Mouse (Mus musculus) midbrain, postnatal 0 days (tissue): ENCODE data around the gene Abi1. TPM values are rescaled to one million over a fixed set of nuclear protein-coding genes. Genes with fewer than 3 reads are reported as not detected.

Source experiments
- ATAC-seq: fragments of 200-750 bp; cut with Nextera tagmentation; 2 replicates; pipeline ENCODE4 v1.8.0; 2017; ENCODE audit warnings: moderate number of reproducible peaks, mild to moderate bottlenecking, moderate TSS enrichment, moderate library complexity; ENCODE audit not compliant: low FRiP score
- DNase-seq: peaks from one replicate; pipeline ENCODE4 v3.0.0-alpha.2; 2015; ENCODE audit warnings: low spot score
- H3K27ac ChIP-seq: fragments of 300-500 bp; sonication (generic); 2 replicates; pipeline ENCODE4 v1.5.1; 2014; ENCODE audit warnings: low read depth, mild to moderate bottlenecking, low read length, mixed read lengths
- H3K27me3 ChIP-seq: fragments of 300-500 bp; sonication (generic); 2 replicates; pipeline ENCODE4 v1.6.1; 2014; ENCODE audit warnings: low read length, control low read depth, mixed read lengths; ENCODE audit not compliant: insufficient read depth
- H3K36me3 ChIP-seq: fragments of 300-500 bp; sonication (generic); 2 replicates; pipeline ENCODE4 v1.6.1; 2014; ENCODE audit warnings: low read length, control low read depth, mixed read lengths; ENCODE audit not compliant: insufficient read depth
- H3K4me1 ChIP-seq: fragments of 300-500 bp; sonication (generic); 2 replicates; pipeline ENCODE4 v1.6.1; 2014; ENCODE audit warnings: mild to moderate bottlenecking, control low read depth, antibody characterized with exemption, low read length, mixed read lengths; ENCODE audit not compliant: insufficient read depth
- H3K4me2 ChIP-seq: fragments of 300-500 bp; sonication (generic); 2 replicates; pipeline ENCODE4 v1.6.1; 2014; ENCODE audit warnings: low read depth, mild to moderate bottlenecking, low read length, mixed read lengths; ENCODE audit not compliant: poor library complexity, severe bottlenecking
- H3K4me3 ChIP-seq: fragments of 300-500 bp; sonication (generic); 2 replicates; pipeline ENCODE4 v1.5.1; 2014; ENCODE audit warnings: low read depth, mild to moderate bottlenecking, low read length, moderate library complexity
- H3K9ac ChIP-seq: fragments of 300-500 bp; sonication (generic); replicated peaks from 2 replicates; pipeline ENCODE4 v1.6.1; 2014; ENCODE audit warnings: mild to moderate bottlenecking, low read length, moderate library complexity, mixed read lengths; ENCODE audit not compliant: poor library complexity, severe bottlenecking
- H3K9me3 ChIP-seq: fragments of 300-500 bp; sonication (generic); 2 replicates; pipeline ENCODE4 v1.6.1; 2016; ENCODE audit warnings: low read length, control low read depth
- CTCF ChIP-seq: IDR thresholded peaks from 2 replicates; pipeline ENCODE4 v1.5.1; 2016; ENCODE audit warnings: antibody characterized with exemption, mild to moderate bottlenecking
- WGBS: fragments of 180-500 bp; shearing (Covaris S2); extraction: QIAGEN DNeasy Blood & Tissue Kit; methylation state at CpG from one replicate; pipeline ENCODE4 v1.1.7; 2014; 5-methylcytosine and 5-hydroxymethylcytosine counted together
- polyA plus RNA-seq: library from polyadenylated mRNA; unstranded; fragments of >200 nt; fragmentation: Nextera tagmentation; extraction: Ambion mirVana; gene quantifications from 2 replicates; pipeline ENCODE4 v1.2.1, GENCODE M21; 2015
- total RNA-seq: library from RNA; depleted of rRNA; stranded (reverse); fragments of >200 nt; gene quantifications from 2 replicates; pipeline ENCODE4 v1.2.3, GENCODE M21; 2014

Gene Abi1
- total and polyA plus RNA-seq, 2 experiments from 2014 or later = 68.6 to 206 TPM

GRCm38 (mm10) chr2:23023714-23024282 lies 16.2 kb downstream of the Abi1 start:
- Histone ChIP-seq H3K9me3 (no peaks in the 10 kb centered on the region), H3K36me3 (no peaks in the 10 kb centered on the region), H3K9ac (no peak overlapping the region), H3K27me3 (no peaks in the 10 kb centered on the region), H3K4me1 (no peaks in the 10 kb centered on the region), H3K4me2 (no peak overlapping the region), H3K4me3 (no peak overlapping the region), H3K27ac (no peak overlapping the region)
- TF ChIP-seq CTCF = no peak
- WGBS = 92% methylated on average over 4 of the region's 4 CpGs
- ATAC-seq (no peak), DNase-seq (no peak)

GRCm38 (mm10) chr2:23023023-23023422 lies 17.0 kb downstream of the Abi1 start:
- WGBS = 80% methylated on average over 3 of the region's 3 CpGs
- no peak for ATAC-seq

GRCm38 (mm10) chr2:23021721-23022120 lies 18.3 kb downstream of the Abi1 start:
- Histone ChIP-seq H3K36me3 (no peaks in the 10 kb centered on the region), H3K9ac (no peak overlapping the region), H3K27ac (no peak overlapping the region), H3K4me1 (no peaks in the 10 kb centered on the region), H3K9me3 (no peaks in the 10 kb centered on the region), H3K4me2 (no peak overlapping the region), H3K27me3 (no peaks in the 10 kb centered on the region), H3K4me3 (no peak overlapping the region)
- DNase-seq (no peak), ATAC-seq (no peak)
- TF ChIP-seq CTCF = no peak
- 44% methylated on average over 4 of the region's 4 CpGs for WGBS

More at GRCm38 (mm10) chr2:23023023-23023422, 17.0 kb downstream of the Abi1 start:
- Histone ChIP-seq H3K9me3 (no peaks in the 10 kb centered on the region), H3K36me3 (no peaks in the 10 kb centered on the region), H3K27ac (no peak overlapping the region), H3K4me1 (no peaks in the 10 kb centered on the region), H3K4me2 (no peak overlapping the region), H3K4me3 (no peak overlapping the region), H3K9ac (no peak overlapping the region), H3K27me3 (no peaks in the 10 kb centered on the region)
- TF ChIP-seq CTCF = no peak
- DNase-seq = no peak

GRCm38 (mm10) chr2:23021320-23021719 lies 18.7 kb downstream of the Abi1 start:
- Histone ChIP-seq H3K9me3 (no peaks in the 10 kb centered on the region), H3K4me2 (no peak overlapping the region), H3K27ac (no peak overlapping the region), H3K9ac (no peak overlapping the region), H3K4me1 (no peaks in the 10 kb centered on the region), H3K36me3 (no peaks in the 10 kb centered on the region), H3K27me3 (no peaks in the 10 kb centered on the region), H3K4me3 (no peak overlapping the region)
- TF ChIP-seq CTCF = no peak
- no peak for DNase-seq
- 91% methylated on average over 4 of the region's 4 CpGs for WGBS
- ATAC-seq = no peak

GRCm38 (mm10) chr2:23019170-23019569 lies 20.9 kb downstream of the Abi1 start:
- no peaks in the 10 kb centered on the region for H3K27me3 ChIP-seq
- ATAC-seq (no peak), DNase-seq (no peak)
- H3K27ac ChIP-seq = no peak overlapping the region
- no peaks in the 10 kb centered on the region for H3K4me1 ChIP-seq
- 93% methylated on average over 2 of the region's 2 CpGs for WGBS
- TF ChIP-seq CTCF = no peak
- H3K4me2 ChIP-seq = no peak overlapping the region
- H3K9ac ChIP-seq = no peak overlapping the region
- no peak overlapping the region for H3K4me3 ChIP-seq
- no peaks in the 10 kb centered on the region for H3K36me3 ChIP-seq
- no peaks in the 10 kb centered on the region for H3K9me3 ChIP-seq

GRCm38 (mm10) chr2:23016121-23016520 lies 23.9 kb downstream of the Abi1 start:
- Histone ChIP-seq H3K4me1 (no peaks in the 10 kb centered on the region), H3K27ac (no peak overlapping the region), H3K36me3 (no peaks in the 10 kb centered on the region), H3K4me2 (no peak overlapping the region), H3K4me3 (no peak overlapping the region), H3K9me3 (no peaks in the 10 kb centered on the region), H3K9ac (no peak overlapping the region), H3K27me3 (no peaks in the 10 kb centered on the region)
- 86% methylated on average over 3 of the region's 3 CpGs for WGBS
- TF ChIP-seq CTCF = no peak
- no peak for DNase-seq
- ATAC-seq = no peak
